Mouse (Mus musculus) myocyte (in vitro differentiated cells): Measurements from ENCODE around the gene Timm17a.

Source experiments
- CEBPB ChIP-seq: IDR thresholded peaks from 2 replicates; pipeline ENCODE4 v1.6.1; 2011; ENCODE audit warnings: mild to moderate bottlenecking, moderate library complexity; ENCODE audit not compliant: poor library complexity, insufficient read depth, severe bottlenecking
- E2F4 ChIP-seq: IDR thresholded peaks from one replicate; pipeline ENCODE4 v1.6.1; 2011; ENCODE audit warnings: mild to moderate bottlenecking, control low read depth, moderate library complexity; ENCODE audit not compliant: insufficient read depth
- MAX ChIP-seq: IDR thresholded peaks from one replicate; pipeline ENCODE4 v1.6.1; 2011; ENCODE audit warnings: low read depth, mild to moderate bottlenecking, control low read depth
- MYOD1 ChIP-seq, 3 experiments: IDR thresholded peaks; one replicate each; pipeline ENCODE4 v1.6.1; 2011; ENCODE audit warnings: control low read depth in 2 of 3, low read depth in 2 of 3, mild to moderate bottlenecking in 2 of 3, moderate library complexity in 1 of 3; ENCODE audit not compliant: insufficient read length in 2 of 3, control insufficient read depth in 1 of 3
- MYOG ChIP-seq, 3 experiments: IDR thresholded peaks; one replicate each; pipeline ENCODE4 v1.6.1; 2011; ENCODE audit warnings: control low read depth in 2 of 3, low read depth in 2 of 3, mild to moderate bottlenecking in 2 of 3; ENCODE audit not compliant: insufficient read length in 2 of 3, control insufficient read depth in 1 of 3, insufficient read depth in 1 of 3
- POLR2A ChIP-seq: IDR thresholded peaks from one replicate; pipeline ENCODE4 v1.6.1; 2011; ENCODE audit warnings: low read depth, mild to moderate bottlenecking, control low read depth, moderate library complexity; ENCODE audit not compliant: insufficient read length
- POLR2AphosphoS2 ChIP-seq: IDR thresholded peaks from one replicate; pipeline ENCODE4 v1.6.1; 2011; ENCODE audit warnings: low read depth, control low read depth; ENCODE audit not compliant: insufficient read length
- REST ChIP-seq: IDR thresholded peaks from one replicate; pipeline ENCODE4 v1.6.1; 2011; ENCODE audit warnings: mild to moderate bottlenecking, control low read depth, moderate library complexity; ENCODE audit not compliant: insufficient read depth, insufficient read length
- SRF ChIP-seq: IDR thresholded peaks from one replicate; pipeline ENCODE4 v1.6.1; 2011; ENCODE audit warnings: low read depth; ENCODE audit not compliant: control insufficient read depth, insufficient read length
- TCF12 ChIP-seq: IDR thresholded peaks from one replicate; pipeline ENCODE4 v1.6.1; 2011; ENCODE audit warnings: mild to moderate bottlenecking, control low read depth; ENCODE audit not compliant: poor library complexity, insufficient read depth, severe bottlenecking
- USF1 ChIP-seq: IDR thresholded peaks from one replicate; pipeline ENCODE4 v1.6.1; 2011; ENCODE audit warnings: low read depth, mild to moderate bottlenecking, control low read depth, moderate library complexity

DNA sequence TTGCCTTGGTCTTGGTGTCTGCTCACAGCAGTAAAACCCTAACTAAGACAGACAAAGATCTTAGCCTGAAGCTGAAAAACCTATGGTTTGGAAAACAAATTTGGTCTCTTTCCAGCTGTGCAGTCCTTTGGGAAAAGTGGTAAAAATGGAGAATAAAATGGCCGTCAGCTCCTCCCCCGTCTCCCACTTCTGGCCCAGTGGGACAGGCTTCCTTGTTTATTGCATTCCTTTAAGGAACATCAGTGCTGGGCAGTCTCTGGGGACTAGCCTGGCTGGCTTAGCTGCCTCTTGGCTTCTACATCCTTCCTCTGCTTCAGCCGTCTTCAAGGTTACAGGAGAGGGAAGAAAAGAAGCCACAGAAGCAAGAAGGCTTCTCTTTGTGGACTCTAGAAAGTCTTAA lies 38.4 kb upstream of the Timm17a start:
- TF ChIP-seq MAX (no peak), MYOD1 (IDR thresholded peaks at IDR 0.05; ENCODE audit: control insufficient read depth in 1 of 3, insufficient read length in 2 of 3, low read depth in 2 of 3) (no peak), POLR2A (no peak), TCF12 (no peak), USF1 (no peak), MYOG (IDR thresholded peaks at IDR 0.05; ENCODE audit: control insufficient read depth in 1 of 3, insufficient read depth in 1 of 3, insufficient read length in 2 of 3, low read depth in 2 of 3) (no peak), E2F4 (no peak), POLR2AphosphoS2 (no peak), CEBPB (no peak), SRF (no peak), REST (no peak)
